Mouse (Mus musculus) left cerebral cortex, adult 9 months (tissue): ENCODE results near the gene Carmil3.

Experiments
- DNase-seq, 2 experiments: peaks; one replicate each; pipeline ENCODE4 v3.0.0; 2022; ENCODE audit warnings: low spot score in 2 of 2

Carmil3 gene

GRCm38 (mm10) chr14:55490361-55491201, at the start of gene Carmil3:
TSS of gene Carmil3 (plus strand) at chr14:55490651.
- DNase-seq = peak; percentile 77 to 85

- DNase-seq = no peak
These were observed 32.8 kb upstream of the Carmil3 start for GRCm38 (mm10) chr14:55457693-55458092.

- DNase-seq = peak in 1 of 2 experiments; percentile 82
These were observed 32.2 kb upstream of the Carmil3 start for GRCm38 (mm10) chr14:55458273-55458672.

- DNase-seq = no peak
These were observed 31.7 kb upstream of the Carmil3 start for GRCm38 (mm10) chr14:55458761-55459160.

- DNase-seq = no peak
These were observed 30.7 kb upstream of the Carmil3 start for GRCm38 (mm10) chr14:55459796-55460195.

- peak; percentile 23 to 42 for DNase-seq
These were observed 30.2 kb upstream of the Carmil3 start for GRCm38 (mm10) chr14:55460297-55460696.

GRCm38 (mm10) chr14:55461757-55462156, 28.7 kb upstream of the Carmil3 start:
- no peak for DNase-seq

GRCm38 (mm10) chr14:55466481-55466880, 24.0 kb upstream of the Carmil3 start:
- DNase-seq = no peak

GRCm38 (mm10) chr14:55467108-55467507, 23.3 kb upstream of the Carmil3 start:
- DNase-seq = no peak

- no peak for DNase-seq
These were observed 22.1 kb upstream of the Carmil3 start for GRCm38 (mm10) chr14:55468301-55468741.

- no peak for DNase-seq
These were observed 21.4 kb upstream of the Carmil3 start for GRCm38 (mm10) chr14:55469041-55469440.

- DNase-seq = no peak
These were observed 20.6 kb upstream of the Carmil3 start for GRCm38 (mm10) chr14:55469821-55470220.

- no peak for DNase-seq
These were observed 19.6 kb upstream of the Carmil3 start for GRCm38 (mm10) chr14:55470806-55471205.

- DNase-seq = no peak
These were observed 14.8 kb upstream of the Carmil3 start for GRCm38 (mm10) chr14:55475654-55476053.

- DNase-seq = no peak
These were observed 13.0 kb upstream of the Carmil3 start for GRCm38 (mm10) chr14:55477421-55477820.

- no peak for DNase-seq
These were observed 12.6 kb upstream of the Carmil3 start for GRCm38 (mm10) chr14:55477829-55478228.

GRCm38 (mm10) chr14:55478651-55479599, 11.5 kb upstream of the Carmil3 start, which contains the start of gene Dhrs4:
TSS of gene Dhrs4 (plus strand) at chr14:55478758.
- DNase-seq = peak in 1 of 2 experiments; percentile 74

GRCm38 (mm10) chr14:55479629-55480028, 10.8 kb upstream of the Carmil3 start:
- DNase-seq = no peak

GRCm38 (mm10) chr14:55484430-55485085, 5.9 kb upstream of the Carmil3 start:
- no peak for DNase-seq

- no peak for DNase-seq
These were observed 3.6 kb upstream of the Carmil3 start for GRCm38 (mm10) chr14:55486836-55487235.

- DNase-seq = peak in 1 of 2 experiments; percentile 53
These were observed 911 bp downstream of the Carmil3 start for GRCm38 (mm10) chr14:55491291-55491833.
